Mouse (Mus musculus): ENCODE measurements around the gene Ikzf2.

GRCm38 (mm10) chr1:69591889-69592288 is 95.2 kb downstream of the Ikzf2 start:
- TF ChIP-seq CTCF (IDR thresholded peaks at IDR 0.05; ENCODE audit: extremely low read depth, insufficient read depth, low read length) (no peak), POLR2A (IDR thresholded peaks at IDR 0.05; ENCODE audit: extremely low read depth, insufficient read depth, low read length) (no peak)
